Mouse (Mus musculus) megakaryocyte, embryonic 14.5 days (primary cell): ENCODE measurements at regions not wholly inside any gene's neighbourhood (a gene's known extent, or its start where the extent isn't known, plus 50 kb on each side); places are given as distances from the start of the nearest gene placed in this dataset.

ENCODE experiments used
- H3K27me3 ChIP-seq: replicated peaks from 2 replicates; pipeline ENCODE3; 2012; ENCODE audit warnings: inconsistent platforms
- H3K36me3 ChIP-seq: replicated peaks from 2 replicates; pipeline ENCODE3; 2012; ENCODE audit warnings: low read length, inconsistent platforms, mixed read lengths
- H3K4me1 ChIP-seq: 2 replicates; pipeline ENCODE4 v1.6.1; 2012; ENCODE audit warnings: inconsistent platforms
- H3K4me3 ChIP-seq: replicated peaks from 2 replicates; pipeline ENCODE3; 2012; ENCODE audit warnings: moderate library complexity, mild to moderate bottlenecking, inconsistent platforms
- H3K9me3 ChIP-seq: 2 replicates; pipeline ENCODE4 v1.6.1; 2012; ENCODE audit warnings: inconsistent platforms
- FLI1 ChIP-seq: IDR thresholded peaks from 2 replicates; pipeline ENCODE4 v1.6.1; 2012; ENCODE audit warnings: low read length, inconsistent platforms, mixed read lengths
- GATA1 ChIP-seq: IDR thresholded peaks from 3 replicates; pipeline ENCODE4 v1.6.1; 2012; ENCODE audit warnings: mixed read lengths, low read length, inconsistent platforms, borderline replicate concordance

DNA sequence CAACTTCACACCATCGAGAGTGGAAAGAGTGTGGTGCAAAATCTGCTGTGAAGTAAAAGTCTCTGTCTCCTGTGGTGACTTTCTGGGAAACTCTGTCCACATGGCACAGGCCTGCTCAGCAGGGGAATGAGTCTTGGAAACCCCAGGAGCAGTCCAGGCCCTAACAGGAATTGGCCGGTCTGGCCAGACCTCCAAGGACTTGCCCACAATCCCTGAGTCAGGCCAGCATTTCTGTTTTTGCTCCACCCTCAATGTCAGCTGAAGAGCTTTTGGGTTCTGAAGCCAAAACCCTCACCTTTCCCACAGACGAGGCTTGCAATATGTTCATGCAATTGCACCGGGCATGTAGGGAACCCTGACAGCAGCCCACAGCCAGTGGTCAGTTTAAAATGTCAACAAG is 365.5 kb downstream of the Setd4 start:
- H3K27me3 ChIP-seq: peaks cover 5% of the 10 kb centered on the region
- TF ChIP-seq FLI1 (no peak), GATA1 (no peak)
- no peaks in the 10 kb centered on the region for H3K36me3 ChIP-seq
- H3K4me1 ChIP-seq: peaks cover 34% of the 10 kb centered on the region
- peaks cover 31% of the 10 kb centered on the region for H3K9me3 ChIP-seq
- no peak overlapping the region for H3K4me3 ChIP-seq

DNA sequence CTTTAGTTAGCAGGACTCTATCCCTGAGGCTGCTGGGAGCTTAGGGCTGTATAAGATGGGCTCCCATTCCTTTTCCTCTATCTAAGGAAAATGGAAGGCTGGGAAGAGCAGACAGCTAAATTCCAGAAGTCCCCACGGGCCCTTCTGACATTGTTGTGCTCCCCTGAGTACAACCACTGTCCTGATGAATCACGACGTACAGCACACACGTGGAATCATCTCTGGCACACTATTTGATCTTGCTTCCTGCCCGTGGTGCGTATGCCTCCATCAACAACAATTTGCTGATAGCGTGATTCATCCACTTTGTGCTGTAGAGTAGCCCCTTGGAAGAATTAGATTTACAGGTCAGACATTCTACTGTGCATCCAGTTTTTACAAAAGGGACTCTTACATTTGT is 378.2 kb downstream of the Setd4 start:
- Histone ChIP-seq H3K27me3 (no peaks in the 10 kb centered on the region), H3K4me3 (peak overlapping the region; percentile 33), H3K4me1 (peaks cover 72% of the 10 kb centered on the region), H3K9me3 (peaks cover 3% of the 10 kb centered on the region), H3K36me3 (peaks cover 3% of the 10 kb centered on the region)
- TF ChIP-seq FLI1 (no peak), GATA1 (no peak)

DNA sequence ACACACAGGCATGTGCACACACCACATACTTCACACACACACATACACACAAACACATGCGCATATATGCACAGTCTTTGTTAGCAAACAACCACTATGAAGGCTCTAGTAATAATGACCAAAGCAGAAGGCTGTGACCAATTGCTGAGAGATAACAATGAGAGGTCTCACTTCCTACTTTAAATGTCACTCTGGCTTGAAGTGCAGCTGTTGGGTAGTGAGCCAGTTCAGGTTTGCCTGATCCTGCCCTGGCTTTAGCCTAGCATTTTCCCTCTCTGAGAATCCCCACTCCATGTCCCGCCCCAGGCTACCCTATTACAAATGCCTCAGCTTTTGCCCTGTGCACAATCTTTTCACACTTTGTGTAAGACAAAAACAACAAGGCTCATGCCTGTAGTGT is 378.7 kb downstream of the Setd4 start:
- Histone ChIP-seq H3K4me1 (peaks cover 77% of the 10 kb centered on the region), H3K9me3 (no peaks in the 10 kb centered on the region), H3K27me3 (no peaks in the 10 kb centered on the region), H3K36me3 (no peaks in the 10 kb centered on the region), H3K4me3 (peak overlapping the region; percentile 78)
- TF ChIP-seq FLI1: no peak
- no peak for TF ChIP-seq GATA1

DNA sequence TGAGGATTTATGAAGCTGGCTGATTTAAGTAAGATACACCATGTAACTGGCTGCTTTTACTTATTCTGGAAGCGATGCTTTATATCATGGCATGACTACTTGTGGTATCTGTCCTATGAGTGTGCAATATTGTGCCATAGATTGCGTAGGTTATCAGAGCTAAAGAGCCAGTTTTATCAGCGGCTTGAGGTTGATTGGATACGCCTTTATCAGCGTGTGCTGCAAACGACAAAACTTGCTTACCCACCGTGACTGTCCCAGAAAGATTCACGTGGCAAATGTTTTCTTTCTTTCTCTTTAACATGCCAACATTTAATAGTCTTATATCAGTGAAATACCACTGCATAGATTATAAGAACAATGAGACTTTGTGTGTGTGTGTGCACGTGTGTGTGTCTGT is 384.1 kb downstream of the Setd4 start:
- Histone ChIP-seq H3K36me3 (no peaks in the 10 kb centered on the region), H3K4me1 (peaks cover 71% of the 10 kb centered on the region), H3K9me3 (no peaks in the 10 kb centered on the region), H3K4me3 (no peak overlapping the region), H3K27me3 (no peaks in the 10 kb centered on the region)
- TF ChIP-seq GATA1 (no peak), FLI1 (no peak)

DNA sequence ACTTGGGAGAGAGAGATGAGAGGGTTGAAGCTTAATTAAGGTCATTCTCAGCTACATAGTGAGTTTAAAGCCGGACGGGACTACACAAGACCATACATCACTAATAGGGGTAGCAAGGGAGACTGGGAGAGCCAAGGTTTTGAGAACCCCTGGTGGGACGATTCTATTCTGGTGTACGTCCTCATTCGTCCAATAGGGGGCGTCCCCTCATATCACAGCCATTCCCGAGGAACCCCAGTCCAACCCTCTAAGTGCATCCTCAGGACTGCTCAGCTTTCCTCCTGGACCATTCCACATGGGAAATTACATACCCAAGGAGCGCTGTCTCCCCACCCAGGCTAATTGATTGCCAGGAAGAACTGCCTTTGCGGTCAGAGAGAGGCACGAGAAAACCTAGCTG is 385.5 kb downstream of the Setd4 start:
- H3K4me3 ChIP-seq: no peak overlapping the region
- no peaks in the 10 kb centered on the region for H3K27me3 ChIP-seq
- H3K9me3 ChIP-seq: no peaks in the 10 kb centered on the region
- peaks cover 72% of the 10 kb centered on the region for H3K4me1 ChIP-seq
- H3K36me3 ChIP-seq: no peaks in the 10 kb centered on the region
- TF ChIP-seq GATA1: no peak
- no peak for TF ChIP-seq FLI1

DNA sequence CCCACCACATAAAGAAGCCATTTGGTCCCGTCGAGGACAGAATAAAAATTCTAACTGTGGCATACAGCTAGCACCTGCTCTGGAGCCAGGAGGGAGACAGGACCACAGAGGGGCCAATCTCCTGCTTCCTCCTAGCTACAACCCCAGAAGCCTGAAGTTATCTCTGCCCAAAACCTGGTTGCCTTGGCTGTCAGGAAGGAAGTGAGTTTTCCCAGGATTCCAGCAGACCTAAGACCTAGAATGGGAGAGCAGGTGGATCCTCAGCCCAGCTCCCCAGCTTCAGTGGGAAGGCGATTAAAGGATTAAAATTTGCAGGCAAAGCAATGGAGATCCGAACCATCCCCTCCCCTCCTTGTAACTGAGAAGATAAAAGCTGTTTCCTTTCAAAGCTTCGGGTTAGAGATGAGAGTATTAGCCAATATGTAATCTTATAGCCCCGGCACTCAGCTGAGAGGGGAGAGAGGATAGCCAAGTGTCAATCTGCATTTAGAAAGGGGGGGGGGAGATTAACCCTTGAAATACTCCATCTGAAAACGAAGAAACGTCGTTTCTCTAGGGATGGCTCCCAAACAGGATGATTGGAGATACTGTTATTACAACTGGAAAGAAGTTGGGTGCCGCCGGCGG is 386.1 kb downstream of the Setd4 start:
- no peaks in the 10 kb centered on the region for H3K36me3 ChIP-seq
- H3K9me3 ChIP-seq: no peaks in the 10 kb centered on the region
- H3K4me1 ChIP-seq: peaks cover 68% of the 10 kb centered on the region
- TF ChIP-seq FLI1 (no peak), GATA1 (no peak)
- H3K27me3 ChIP-seq: no peaks in the 10 kb centered on the region
- no peak overlapping the region for H3K4me3 ChIP-seq

DNA sequence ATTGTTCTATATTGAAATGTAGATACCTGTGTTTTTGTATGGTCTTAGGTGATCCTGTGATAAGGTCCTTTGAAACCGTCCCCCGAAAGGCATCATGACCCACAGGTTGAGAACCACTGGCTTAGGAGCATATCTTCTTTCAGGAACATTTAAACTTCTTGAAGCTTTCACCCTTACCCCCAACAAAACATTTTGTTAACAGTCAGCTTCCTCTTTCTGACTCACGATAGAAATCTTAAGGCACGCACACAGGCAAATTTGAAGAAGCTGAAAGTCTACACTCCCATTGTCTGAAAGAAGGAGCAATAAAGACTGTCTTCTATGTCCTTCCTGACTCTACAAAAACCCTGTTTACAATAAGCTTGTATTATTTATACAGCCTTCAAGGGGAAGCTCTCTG is 388.2 kb downstream of the Setd4 start:
- TF ChIP-seq FLI1 (no peak), GATA1 (no peak)
- no peaks in the 10 kb centered on the region for H3K36me3 ChIP-seq
- H3K27me3 ChIP-seq: no peaks in the 10 kb centered on the region
- H3K4me3 ChIP-seq: no peak overlapping the region
- H3K4me1 ChIP-seq: peaks cover 67% of the 10 kb centered on the region
- no peaks in the 10 kb centered on the region for H3K9me3 ChIP-seq

DNA sequence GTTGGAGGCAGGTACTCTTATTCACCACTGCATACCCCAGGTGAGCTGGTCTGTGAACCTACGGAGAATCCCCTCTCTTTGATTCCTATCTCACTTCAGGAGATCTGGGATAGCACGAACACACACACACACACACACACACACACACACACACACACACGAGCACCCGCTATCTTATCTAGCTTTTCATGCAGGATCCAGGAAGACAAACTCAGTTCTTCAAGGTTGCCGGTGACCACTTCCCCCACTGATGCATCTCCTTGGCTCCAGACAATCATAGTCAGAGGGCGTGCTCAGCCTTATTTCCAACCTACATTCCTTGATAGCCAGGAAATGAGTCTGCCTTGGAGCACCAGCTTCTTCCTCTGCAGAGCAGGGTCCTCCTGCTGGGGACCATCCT is 387.7 kb upstream of the Runx1 start:
- Histone ChIP-seq H3K4me1 (peaks cover 61% of the 10 kb centered on the region), H3K4me3 (no peak overlapping the region), H3K9me3 (no peaks in the 10 kb centered on the region), H3K36me3 (no peaks in the 10 kb centered on the region), H3K27me3 (no peaks in the 10 kb centered on the region)
- no peak for TF ChIP-seq GATA1
- no peak for TF ChIP-seq FLI1

DNA sequence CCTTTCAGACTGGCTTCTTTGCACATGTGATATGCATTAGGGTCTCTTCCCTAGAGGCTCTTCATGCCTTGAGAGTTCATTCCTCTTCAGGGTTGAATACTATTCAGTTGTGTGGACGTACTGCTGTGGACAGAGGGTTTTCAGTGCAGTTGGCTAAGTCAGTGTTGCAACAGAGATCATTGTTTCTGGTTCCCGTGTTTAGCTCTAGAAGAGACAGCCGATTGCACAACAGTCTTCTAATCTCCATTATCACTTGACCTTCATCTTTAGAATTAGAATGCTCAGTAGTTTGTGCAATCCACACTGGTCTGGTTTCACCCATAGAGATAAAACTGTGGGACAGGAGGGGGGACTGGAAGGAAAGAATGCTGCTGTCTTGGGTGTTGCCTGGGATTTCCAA is 381.7 kb upstream of the Runx1 start:
- TF ChIP-seq GATA1: no peak
- TF ChIP-seq FLI1: no peak
- Histone ChIP-seq H3K4me3 (no peak overlapping the region), H3K27me3 (peaks cover 3% of the 10 kb centered on the region), H3K9me3 (no peaks in the 10 kb centered on the region), H3K36me3 (no peaks in the 10 kb centered on the region), H3K4me1 (peaks cover 56% of the 10 kb centered on the region)

DNA sequence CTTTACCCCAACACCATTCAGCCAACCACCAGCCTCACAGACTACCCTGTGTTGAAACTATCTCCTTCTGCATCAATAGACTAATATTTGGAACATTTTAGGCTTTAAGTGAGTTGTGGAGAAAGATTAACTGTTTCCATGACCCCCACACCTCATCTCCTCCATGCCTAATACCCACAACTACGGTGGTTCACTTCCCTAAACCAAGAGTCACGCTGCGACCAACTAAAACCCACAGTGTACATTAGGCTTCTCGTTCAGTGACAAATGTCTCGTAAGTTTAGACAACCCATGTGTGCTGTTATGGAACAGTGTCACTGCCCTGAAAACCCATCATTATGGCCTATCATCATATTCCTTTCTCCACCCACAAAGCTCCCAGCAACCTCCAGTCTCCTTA is 381.3 kb upstream of the Runx1 start:
- Histone ChIP-seq H3K36me3 (no peaks in the 10 kb centered on the region), H3K4me3 (no peak overlapping the region), H3K9me3 (no peaks in the 10 kb centered on the region), H3K4me1 (peaks cover 52% of the 10 kb centered on the region), H3K27me3 (peaks cover 3% of the 10 kb centered on the region)
- TF ChIP-seq GATA1 (no peak), FLI1 (no peak)

DNA sequence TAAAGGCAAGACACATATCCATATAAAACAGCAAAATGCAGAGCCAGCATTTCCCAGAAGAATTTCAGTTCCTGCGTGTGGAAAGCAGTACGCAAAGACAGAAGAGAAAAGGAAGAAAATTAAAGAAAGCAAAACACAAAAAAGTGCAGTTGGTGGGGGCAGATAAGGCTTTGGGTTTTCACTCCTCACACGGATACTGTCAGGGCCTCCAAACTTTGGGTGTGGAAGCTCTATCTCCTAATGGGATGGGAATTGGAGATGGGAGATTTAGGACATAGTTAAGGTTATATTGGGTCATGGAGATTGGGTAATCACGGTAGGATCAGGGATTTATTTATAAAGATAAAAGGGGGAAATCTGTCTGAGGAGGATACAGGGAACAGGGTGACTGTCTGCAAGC is 380.4 kb upstream of the Runx1 start:
- no peaks in the 10 kb centered on the region for H3K36me3 ChIP-seq
- no peak overlapping the region for H3K4me3 ChIP-seq
- H3K9me3 ChIP-seq: no peaks in the 10 kb centered on the region
- peaks cover 3% of the 10 kb centered on the region for H3K27me3 ChIP-seq
- TF ChIP-seq GATA1 (no peak), FLI1 (no peak)
- peaks cover 44% of the 10 kb centered on the region for H3K4me1 ChIP-seq
